Mouse (Mus musculus) olfactory bulb, adult 2 months (tissue): Measurements from ENCODE around the gene Grasp.

Source experiments
- CTCF ChIP-seq: fragments of 200-500 bp; IDR thresholded peaks from 2 replicates; pipeline ENCODE4 v1.5.1; 2012; ENCODE audit warnings: low read depth, mild to moderate bottlenecking, low read length, moderate library complexity; ENCODE audit not compliant: insufficient read depth
- POLR2A ChIP-seq: fragments of 200-500 bp; IDR thresholded peaks from 2 replicates; pipeline ENCODE4 v1.6.1; 2012; ENCODE audit warnings: mild to moderate bottlenecking, low read depth, low read length, moderate library complexity; ENCODE audit not compliant: insufficient read depth

DNA sequence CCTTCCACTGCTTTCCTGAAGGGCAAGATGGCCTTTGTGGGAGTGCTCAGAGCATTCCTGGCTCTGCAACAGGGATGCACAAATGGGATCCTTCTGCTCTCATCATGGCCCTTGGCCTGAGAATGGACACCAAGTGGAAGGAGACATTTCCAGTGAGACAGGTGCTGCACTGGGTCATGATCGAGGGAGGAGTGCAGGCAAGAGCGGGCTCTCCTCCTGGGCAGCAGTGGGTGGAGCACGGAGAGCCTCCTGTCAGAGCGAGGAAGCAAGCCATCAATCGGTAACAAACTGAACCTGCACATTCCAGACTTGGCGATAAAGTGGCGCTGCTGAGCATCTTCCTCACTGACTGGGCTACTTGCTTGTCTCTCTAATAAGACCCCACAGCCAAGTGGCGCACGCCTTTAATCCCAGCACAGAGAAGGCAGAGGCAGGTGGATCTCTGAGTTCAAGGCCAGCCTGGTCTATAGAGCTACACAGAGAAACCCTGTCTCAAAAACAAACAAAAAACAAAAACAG, 23.2 kb upstream of the Grasp start:
- TF ChIP-seq CTCF (no peak), POLR2A (no peak)
